Mouse (Mus musculus): Measurements from ENCODE around the gene Phactr3. TPM values are rescaled to one million over a fixed set of nuclear protein-coding genes. Genes with fewer than 3 reads are reported as not detected.

The Phactr3 gene
- total RNA-seq, 2 experiments from 2014 or later, result not detected

DNA sequence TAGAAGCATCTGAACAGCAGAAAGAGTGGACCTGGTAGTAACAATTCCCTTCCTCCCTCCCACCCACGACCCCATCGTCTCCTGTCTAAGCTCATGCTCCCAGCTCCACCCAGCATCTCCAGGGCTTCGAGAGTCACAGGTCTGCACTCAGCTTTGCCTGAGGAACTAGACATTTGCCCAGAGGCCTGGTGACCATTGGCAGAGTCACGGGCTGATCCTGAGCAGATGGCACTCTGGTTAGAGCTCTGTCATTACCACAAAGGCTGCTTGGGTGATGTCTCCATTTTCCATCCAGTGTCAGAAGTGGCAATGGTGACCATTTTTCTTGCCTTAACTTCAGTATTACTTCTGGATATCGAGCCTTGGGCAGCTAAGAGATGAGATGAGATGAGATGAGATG, 127.1 kb downstream of the Phactr3 start:
- ATAC-seq (ENCODE audit: poor library complexity, severe bottlenecking), result no peak

DNA sequence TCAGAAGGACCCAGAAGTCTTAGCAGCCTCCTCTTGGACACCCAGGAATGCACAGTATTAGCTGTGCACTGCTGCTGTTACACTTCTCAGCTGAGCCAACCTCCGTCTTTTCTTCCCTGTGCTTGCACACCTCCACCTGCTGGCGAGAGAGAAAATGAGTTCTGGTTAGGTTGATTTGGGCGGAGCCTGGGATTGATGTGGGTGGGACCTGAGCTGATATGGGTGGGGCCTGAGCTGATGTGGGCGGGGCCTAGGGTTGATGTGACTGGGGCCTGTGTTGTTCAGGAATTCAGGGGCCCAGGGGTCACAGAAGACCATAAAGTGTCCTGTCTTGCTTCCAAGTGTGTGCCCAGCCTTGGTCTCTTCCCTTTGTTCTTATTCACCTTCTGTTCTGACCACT, 128.0 kb downstream of the Phactr3 start:
- peak; percentile 22; the same call in 1 of the 2 replicates for ATAC-seq (ENCODE audit: poor library complexity, severe bottlenecking)

DNA sequence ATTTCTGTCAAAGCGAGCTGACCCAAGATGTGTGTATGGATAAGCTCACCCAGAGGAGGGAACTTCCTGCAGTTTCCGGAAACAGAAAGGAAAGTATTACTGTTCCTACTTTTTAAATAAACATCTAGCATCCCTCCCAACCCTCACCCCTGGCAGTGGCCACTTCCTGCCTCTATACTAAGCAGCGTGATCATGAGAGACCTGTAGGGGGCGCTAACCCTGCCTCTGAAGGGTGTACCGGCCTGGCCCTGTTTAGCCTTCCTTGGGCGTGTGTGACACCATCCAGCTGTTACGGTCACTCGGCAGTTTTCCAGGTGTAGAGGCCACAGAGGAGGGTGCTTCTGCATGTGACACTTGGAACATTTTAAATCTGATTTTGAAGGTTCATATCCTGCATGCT, 128.5 kb downstream of the Phactr3 start:
- no peak for ATAC-seq (ENCODE audit: poor library complexity, severe bottlenecking)

DNA sequence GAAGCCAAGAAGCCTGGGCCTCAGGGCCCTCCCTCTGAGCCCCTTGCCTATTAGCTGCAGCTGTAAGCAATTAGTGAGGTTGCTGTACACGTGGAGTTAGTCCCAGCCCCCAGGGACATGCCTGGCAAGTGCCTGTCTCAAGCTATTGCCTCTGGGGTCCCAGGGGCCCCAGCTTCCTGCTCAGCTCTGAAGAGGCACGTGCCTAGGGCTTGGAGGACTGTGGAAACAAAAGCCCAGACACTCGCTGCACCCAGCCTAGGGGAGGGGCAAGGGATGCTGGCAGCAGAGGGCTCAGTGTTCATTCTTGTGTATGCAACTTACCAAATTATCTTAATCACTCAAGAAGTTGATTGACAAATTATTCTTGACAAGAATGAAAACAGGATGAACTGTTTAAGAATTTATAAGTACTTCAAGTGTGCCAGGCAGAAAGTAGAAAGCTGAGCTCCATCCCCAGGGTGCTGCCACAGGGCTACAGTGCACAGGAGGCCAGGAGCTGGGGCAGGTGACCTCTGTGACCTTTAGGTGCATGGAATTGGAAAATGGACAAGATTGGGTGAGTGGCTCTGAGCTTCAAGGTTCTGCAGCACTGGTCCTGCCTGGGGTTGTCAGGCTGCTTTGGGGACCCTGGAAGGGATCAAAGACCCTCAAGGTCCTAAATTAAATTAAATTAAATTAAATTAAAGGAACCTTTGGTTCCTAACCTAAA, 138.5 kb downstream of the Phactr3 start:
- no peak for ATAC-seq (ENCODE audit: poor library complexity, severe bottlenecking)

DNA sequence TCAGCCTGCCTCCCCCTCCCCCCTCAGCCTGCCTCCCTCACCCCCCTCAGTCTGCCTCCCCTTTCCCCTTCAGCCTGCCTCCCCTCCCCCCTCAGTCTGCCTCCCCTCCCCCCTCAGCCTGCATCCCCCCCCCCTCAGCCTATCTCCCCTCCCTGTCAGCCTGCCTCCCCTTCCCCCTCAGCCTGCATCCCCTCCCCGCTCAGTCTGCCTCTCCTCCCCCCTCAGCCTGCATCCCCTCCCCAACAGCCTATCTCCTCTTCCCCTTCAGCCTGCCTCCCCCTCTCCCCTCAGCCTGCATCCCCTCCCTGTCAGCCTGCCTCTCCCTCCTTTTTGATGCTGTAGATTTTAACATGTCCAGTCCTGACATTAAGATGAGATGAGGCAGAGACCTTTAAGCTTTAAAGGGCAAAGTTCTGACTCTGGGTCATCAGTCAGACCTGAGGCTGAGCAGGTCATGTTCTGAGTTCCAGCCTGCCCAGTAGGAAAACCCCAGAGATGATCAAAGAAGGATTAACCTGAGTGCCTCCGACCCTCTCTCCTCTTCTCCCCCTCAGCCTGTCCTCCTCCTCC, 139.3 kb downstream of the Phactr3 start:
- no peak for ATAC-seq (ENCODE audit: poor library complexity, severe bottlenecking)

DNA sequence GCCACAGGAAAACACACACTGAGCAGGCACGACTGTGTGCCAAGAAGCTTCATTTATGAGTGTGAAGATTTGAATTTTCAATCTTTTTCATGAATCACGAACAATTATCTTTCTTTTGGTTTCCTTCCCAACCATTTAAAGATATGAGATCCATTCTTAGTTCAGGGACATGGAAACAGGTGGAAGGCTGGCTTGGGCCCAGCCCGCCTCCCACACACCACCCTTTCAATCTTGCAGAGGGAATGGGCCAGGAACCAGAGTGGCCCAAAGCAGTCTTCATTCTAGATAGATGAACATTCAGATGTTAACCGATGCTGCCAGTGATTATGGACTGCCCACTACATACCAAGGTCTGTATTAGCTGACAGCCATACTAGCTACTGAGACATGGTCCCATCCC, 144.3 kb downstream of the Phactr3 start:
- ATAC-seq (ENCODE audit: poor library complexity, severe bottlenecking), result no peak

DNA sequence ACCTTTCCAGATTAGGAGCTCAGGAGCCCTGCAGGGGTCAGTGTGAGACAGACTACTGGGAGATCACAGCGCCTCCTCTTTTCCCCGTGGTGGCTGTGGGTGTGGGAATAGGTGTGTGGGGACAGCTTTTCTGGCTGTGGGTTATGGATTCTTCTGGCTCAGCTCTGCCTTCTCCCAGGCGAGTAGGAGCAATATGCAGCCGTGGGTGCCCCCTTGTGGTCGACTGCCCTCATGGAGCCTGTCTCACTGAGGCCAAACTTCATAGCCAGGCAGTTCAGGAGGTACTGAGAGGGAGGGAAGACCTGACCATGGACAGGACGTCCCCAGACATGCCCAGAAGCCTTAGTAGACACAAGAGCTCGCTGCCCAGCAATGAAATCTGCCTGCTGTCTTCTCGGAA, 145.6 kb downstream of the Phactr3 start:
- peak; percentile 75 for ATAC-seq (ENCODE audit: poor library complexity, severe bottlenecking)

DNA sequence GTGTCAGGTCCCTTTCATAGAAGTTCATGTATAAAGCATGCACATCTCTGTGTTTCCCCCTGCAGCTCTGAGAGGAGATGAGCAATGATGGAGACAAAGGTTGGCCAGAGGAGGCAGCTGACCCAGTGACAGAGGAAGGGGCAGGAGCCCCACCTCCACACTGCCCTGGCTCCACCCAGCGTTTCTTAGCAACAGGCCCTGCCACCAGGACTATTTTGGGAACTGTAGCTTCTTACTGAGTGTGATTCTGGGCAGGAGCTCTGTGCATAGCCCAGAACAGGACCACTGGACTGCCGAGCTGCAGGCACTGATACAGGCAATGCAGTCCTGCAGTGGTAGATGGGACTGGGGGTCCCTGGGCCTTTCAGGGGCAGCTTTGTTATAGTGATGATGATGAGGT, 146.7 kb downstream of the Phactr3 start:
- ATAC-seq (ENCODE audit: poor library complexity, severe bottlenecking), result no peak

DNA sequence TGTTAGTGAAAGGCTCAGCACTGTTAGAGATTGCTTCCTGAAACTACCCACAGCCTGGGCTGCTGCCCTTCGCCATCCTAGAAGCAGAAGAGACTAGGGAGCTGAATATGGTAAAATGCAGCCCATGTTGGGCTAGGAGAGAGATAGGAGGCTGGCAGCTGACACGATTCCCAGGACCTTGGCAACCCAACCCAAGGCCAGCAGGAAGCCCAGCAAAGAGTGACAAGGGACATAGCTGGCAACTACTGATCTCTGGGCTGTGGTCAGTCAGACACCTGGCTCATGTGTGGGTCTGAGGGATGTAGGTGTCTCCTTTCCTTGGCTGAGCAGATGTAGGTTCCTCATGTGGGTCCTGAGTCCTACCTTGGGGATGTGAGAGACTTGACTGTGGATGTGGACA, 152.0 kb downstream of the Phactr3 start:
- ATAC-seq (ENCODE audit: poor library complexity, severe bottlenecking), result no peak

DNA sequence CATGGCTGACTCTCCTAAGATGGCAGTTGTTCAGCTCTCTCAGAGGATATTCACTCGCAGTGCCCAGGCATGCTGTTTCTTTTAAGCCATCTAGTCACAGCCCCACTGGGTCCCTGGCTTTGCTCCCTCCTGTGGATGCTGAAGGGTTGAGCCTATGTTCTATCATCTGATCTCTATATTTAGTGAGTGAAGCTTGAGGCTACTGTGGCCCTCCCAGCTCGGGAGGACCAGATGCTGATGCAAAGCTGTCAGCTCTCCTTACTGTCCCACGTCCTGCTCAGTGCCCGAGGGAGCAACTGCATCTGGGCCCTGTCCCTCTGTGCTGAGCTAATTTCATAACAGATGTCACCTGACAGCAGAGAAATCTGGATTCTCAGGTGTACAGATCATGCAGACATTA, 153.6 kb downstream of the Phactr3 start:
- no peak for ATAC-seq (ENCODE audit: poor library complexity, severe bottlenecking)

DNA sequence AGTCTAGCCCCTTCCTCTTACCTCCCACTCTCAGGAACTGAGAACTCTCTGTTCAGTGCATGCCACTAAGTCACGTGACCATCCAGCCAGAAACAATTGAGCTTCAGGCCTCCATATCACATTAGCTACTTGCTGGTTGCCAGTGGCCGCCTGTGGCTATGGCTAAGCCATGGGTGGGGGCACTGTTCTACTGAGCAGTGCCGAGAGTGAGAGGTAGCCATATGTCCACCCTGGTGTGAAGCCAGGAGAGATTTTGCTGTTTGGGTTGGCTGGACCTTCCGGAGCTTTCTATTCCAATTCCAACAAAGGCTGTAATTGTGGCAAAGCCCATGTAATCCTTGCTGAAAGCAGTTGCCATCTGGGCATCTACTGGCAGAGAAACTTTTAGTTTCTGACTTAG, 155.4 kb downstream of the Phactr3 start:
- no peak for ATAC-seq (ENCODE audit: poor library complexity, severe bottlenecking)

DNA sequence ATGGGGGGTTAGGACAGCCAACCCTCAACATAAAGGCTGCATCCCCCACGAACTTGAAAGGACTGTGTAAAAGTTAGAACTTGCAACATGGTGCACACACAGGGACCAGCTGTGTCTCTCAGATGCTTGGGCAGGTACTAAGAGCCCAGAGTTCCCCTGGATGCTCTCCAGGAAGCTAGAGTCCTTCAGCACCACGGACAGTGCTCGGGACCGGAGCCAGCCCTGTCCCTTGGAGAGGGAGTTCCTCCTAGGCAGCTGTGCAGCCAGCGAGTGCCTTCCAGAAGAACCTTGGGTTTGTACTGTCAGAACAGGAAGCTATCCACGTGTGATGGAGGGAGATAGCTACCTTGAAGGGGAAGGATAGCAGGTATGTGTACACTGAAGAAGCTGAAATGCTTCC, 158.4 kb downstream of the Phactr3 start:
- ATAC-seq (ENCODE audit: poor library complexity, severe bottlenecking), result no peak

DNA sequence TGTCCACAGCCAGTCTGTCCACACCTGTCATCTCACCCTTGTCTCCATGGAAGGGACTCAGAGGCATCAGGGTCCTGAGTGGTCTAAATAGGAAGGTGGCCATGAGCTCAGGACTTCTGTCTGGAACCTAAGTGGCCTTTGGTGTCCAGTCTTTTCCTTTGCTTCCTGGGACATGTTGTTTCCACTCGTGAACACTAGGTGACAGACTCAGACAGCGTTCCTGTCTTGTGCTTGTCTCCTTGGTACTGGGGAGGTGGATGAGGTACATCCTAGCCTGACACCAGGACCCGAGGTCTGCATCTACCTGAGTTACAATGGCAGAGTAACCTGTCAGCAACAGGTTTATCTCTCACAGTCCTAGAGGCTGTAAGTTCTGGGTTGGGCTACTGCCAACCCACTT, 162.4 kb downstream of the Phactr3 start:
- ATAC-seq (ENCODE audit: poor library complexity, severe bottlenecking), result no peak

DNA sequence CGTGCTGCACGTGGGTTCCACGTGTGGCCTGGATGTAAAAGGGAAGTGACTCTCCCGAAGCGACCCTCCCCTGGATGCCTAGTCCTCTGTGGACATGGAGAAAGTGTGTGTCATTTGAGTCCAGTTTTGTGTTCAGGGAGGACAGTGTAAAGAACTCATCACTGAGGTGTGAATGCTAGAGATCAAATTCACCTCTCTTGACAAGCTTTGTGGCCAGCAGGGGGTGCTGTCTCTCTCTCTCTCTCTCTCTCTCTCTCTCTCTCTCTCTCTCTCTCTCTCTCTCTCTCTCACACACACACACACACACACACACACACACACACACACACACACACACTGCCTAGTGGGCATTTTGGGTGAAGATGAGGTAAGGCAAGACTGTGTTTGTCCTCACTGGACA, 168.5 kb downstream of the Phactr3 start:
- ATAC-seq (ENCODE audit: poor library complexity, severe bottlenecking), result no peak

DNA sequence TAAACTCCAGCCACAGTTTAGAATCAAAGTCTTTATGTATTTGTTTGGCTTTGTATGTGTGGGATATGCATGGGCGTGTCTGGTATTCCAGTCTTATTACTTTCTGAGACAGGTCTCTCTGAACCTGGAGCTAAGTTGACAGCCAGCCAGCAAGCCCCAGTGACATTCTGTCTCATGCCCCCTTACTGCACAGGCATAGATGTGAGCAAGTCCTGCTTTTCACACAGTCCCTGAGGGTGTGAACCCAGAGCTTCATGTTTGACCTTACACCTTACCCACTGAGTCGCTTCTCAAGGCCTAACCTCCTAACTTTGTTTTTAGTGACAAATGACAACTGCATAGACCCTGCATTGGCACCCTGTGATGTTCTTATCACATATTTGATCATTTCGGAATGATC, 169.9 kb downstream of the Phactr3 start:
- no peak for ATAC-seq (ENCODE audit: poor library complexity, severe bottlenecking)

DNA sequence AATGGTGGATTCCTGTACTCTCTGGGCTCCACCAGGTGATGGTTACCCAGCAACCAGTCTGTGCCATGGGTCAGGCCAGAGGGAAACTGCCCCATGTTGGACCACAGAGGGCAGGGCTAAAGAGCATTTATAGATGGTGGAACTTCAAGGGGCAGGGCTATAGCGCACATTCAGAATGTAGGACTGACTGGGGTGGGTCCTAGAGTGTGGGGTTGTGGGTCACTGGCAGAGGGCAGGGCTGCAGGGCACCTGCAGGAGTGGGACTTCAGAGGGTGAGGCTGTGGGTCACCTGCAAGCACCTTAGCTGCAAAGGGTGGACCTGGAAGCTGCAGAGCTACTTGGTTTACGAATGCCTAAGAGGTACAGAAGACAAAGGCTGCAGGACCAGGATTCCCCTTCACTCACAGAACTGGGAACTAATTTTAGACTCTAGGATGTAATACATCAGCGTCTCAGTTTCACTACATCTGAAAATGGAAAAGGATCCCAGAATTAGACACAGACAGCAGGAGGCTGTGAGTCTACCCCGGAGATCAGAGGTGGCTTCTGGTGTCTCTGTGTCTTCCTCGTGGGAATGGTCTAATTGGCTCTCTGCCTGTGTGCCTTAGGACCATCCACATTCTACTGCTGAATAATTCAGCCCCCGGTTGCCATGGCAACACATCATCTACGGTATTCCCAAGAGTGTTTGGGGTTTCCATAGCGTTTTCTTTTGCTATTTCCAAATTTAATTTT, 184.8 kb downstream of the Phactr3 start:
- no peak for ATAC-seq (ENCODE audit: poor library complexity, severe bottlenecking)

DNA sequence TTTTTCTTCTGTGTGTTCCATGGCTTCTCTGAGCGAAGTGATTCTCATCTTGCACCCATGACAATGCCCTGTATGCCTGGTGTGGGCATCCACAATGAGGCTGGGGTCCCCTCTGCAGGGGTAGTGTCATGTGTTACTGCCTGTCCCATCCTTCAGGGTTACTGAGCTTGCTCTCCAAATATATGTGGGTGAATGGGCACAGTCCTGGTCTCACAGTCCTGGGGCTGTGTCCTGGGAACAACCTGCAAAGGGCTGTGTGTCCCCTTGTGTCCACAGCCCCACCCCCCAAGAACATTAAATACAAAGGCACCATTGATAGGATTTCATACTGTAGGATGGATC, 185.4 kb downstream of the Phactr3 start:
- no peak for ATAC-seq (ENCODE audit: poor library complexity, severe bottlenecking)

DNA sequence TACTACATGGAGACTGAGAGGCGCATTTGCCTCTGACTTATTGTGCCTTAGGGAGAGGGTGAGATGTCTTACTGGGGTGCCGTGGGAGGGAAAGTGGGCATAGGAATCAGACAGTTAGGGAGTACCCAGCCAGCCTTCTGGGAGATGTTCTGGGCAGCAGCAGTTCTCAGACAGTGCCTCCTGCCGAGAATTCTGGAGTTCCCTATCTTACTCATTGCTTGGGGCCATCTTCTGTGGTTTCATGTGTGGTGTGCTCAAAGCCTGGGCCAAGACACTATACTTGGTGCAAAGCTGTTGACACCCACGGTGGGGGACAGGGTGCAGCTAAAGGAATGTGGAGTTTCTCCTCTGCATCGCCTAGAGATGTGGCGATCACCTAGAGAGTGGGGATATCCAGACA, 185.9 kb downstream of the Phactr3 start:
- ATAC-seq (ENCODE audit: poor library complexity, severe bottlenecking), result no peak

DNA sequence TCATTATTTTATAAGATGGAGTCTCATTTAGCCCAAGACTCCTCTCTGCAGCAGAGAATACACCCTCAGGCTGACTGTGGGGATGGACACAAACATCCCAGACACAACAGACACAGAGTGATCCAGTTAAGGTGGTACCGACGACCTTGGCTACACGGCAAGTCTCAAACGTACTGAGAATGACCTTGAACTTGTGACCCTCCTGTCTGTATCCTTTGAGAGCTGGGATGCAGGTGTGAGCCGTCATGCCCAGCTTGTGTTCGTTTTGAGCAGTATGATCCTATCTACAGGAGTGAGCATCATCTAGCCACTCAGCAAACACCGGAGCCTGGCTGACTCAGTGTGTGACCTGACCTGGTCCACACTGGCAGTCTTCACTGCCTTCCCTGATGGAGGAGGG, 194.8 kb downstream of the Phactr3 start:
- ATAC-seq (ENCODE audit: poor library complexity, severe bottlenecking), result no peak

DNA sequence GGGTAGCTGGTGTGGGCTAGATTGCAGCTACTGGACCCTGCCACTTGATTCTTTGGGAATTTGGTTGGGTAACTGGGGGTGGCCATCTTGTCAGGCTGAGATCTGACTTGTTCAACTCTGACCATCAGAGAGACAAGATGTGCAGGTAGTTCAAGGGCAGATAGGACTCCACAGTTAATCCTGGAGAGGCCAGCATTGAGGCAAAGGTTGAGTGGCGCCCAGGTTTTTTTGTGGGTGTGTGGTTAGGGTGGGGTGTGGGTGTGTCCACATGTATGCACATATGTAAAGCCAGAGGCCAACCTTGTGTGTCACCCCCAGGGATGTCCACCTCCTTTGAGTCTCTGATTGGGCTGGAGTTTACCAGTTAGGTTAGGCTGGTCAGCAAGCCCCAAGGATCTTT, 197.5 kb downstream of the Phactr3 start:
- no peak for ATAC-seq (ENCODE audit: poor library complexity, severe bottlenecking)

DNA sequence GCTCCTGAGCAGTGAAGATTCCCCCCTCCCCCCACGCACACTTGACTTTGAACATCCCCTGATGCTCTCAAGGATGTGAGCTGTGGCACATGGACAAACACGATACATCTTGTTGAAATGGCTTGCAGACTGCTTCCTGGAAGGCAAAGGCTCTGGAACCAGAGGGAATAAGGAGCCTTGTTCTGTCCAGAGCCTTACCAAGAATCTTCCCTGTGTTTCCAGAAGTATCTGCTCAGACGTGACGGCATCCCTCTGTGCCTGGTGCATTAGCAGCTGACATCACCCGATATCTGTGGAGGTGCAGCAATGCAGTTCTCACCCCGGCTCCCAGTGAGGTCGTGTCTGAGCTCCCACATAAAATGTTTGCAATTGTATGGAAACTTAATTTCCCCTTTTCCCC, 201.0 kb downstream of the Phactr3 start:
- no peak for ATAC-seq (ENCODE audit: poor library complexity, severe bottlenecking)

DNA sequence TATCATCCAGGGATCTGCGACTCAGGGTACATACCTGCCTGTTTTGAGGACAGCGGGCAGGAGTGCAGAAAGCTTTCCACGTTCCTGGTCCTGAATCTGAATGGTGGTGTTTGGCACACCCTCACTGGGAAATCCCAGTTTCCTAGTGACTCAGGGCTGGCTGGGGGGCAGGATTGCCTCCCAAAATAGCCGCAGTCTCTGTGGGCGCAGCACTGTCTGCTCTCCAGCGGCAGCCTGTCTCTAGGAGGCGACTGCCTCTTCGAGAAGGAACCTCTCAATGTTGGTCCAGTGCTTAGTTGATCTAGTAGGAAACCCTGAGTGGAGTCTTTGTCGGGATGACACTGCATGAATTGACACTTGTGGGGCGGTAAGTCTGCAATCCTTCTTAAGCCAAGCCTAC, 202.5 kb downstream of the Phactr3 start:
- no peak for ATAC-seq (ENCODE audit: poor library complexity, severe bottlenecking)

Measured in megakaryocyte, adult 5-6 weeks (primary cell).